Mouse (Mus musculus) kidney, adult 9 months (tissue): ENCODE measurements around the gene Gm49361.
"Not testable (repeated sequence)": the region's sequence is repeated elsewhere in the genome, so short reads cannot be mapped to it uniquely, and the experiment has no call there.

Experiments
- DNase-seq: peaks from one replicate; pipeline ENCODE4 v3.0.0; 2022

Gm49361 gene

GRCm38 (mm10) chr14:57746001-57746771, at the start of gene Gm49361:
Gene Gm49361 (minus strand): TSS chr14:57746103.
- peak; percentile 96 for DNase-seq

DNA sequence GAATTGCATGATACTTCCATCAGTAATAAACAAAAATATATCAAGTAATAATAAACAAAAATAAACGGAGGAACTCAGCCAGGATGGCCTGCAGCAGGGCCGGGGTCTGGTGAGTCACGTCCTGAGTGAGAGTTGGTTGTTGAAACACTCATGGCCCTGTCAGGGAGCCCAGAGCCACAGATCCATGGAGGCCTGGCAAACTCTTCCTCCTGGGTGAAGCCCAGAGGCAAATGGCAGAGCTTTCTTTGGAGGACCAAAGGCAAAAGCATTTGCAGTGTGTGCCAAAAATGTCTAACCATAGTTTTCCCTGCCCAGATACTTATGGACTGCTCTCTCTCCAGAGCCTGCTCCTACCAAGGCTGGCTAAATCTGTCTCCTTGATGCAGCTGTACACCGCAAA, 45.3 kb upstream of the Gm49361 start:
- no peak for DNase-seq

GRCm38 (mm10) chr14:57789759-57790158, 43.9 kb upstream of the Gm49361 start:
- DNase-seq: no peak

GRCm38 (mm10) chr14:57789311-57789710, 43.4 kb upstream of the Gm49361 start:
- DNase-seq: no peak

GRCm38 (mm10) chr14:57787406-57787805, 41.5 kb upstream of the Gm49361 start:
- no peak for DNase-seq

DNA sequence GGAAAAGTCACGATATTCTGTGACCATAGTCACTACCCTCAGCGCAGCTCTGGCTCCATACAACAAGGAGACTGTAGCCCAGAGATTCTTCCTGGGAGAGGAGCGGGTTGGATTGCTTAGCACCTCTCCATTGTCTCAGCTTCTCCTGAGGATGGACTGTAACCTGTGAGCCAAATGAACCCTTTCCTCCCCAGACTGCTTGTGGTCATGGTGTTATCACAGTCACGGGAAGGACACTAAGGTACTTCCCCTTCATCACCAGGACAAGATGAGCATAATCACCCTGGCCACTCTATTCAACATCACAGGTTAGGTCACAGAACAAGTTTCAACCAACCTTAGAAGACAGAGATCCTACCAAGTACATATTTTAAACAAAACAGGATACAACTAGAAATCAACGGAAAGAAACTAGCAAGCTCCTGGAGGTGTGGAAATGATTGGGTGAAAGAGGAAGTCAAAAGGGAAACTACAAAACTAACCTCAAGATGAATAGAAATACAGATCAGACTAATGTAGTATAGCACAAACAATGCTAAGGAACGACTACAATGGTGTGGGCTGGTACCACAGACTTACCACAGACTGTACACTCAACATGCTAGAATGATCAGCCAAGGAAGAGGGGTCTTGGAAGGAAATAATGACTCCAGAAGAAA, 26.4 kb upstream of the Gm49361 start:
- DNase-seq: no peak

GRCm38 (mm10) chr14:57769102-57769501, 23.2 kb upstream of the Gm49361 start:
- DNase-seq: peak; percentile 18

- DNase-seq: peak; percentile 17
Measured at GRCm38 (mm10) chr14:57760447-57761412, 14.8 kb upstream of the Gm49361 start.

- no peak for DNase-seq
Measured at GRCm38 (mm10) chr14:57758237-57758636, 12.3 kb upstream of the Gm49361 start, which contains the start of gene Lats2. Gene Lats2 (minus strand): TSS chr14:57758388.

GRCm38 (mm10) chr14:57756094-57756493, 10.2 kb upstream of the Gm49361 start:
- no peak for DNase-seq

GRCm38 (mm10) chr14:57755661-57756060, 9.8 kb upstream of the Gm49361 start:
- no peak for DNase-seq

DNA sequence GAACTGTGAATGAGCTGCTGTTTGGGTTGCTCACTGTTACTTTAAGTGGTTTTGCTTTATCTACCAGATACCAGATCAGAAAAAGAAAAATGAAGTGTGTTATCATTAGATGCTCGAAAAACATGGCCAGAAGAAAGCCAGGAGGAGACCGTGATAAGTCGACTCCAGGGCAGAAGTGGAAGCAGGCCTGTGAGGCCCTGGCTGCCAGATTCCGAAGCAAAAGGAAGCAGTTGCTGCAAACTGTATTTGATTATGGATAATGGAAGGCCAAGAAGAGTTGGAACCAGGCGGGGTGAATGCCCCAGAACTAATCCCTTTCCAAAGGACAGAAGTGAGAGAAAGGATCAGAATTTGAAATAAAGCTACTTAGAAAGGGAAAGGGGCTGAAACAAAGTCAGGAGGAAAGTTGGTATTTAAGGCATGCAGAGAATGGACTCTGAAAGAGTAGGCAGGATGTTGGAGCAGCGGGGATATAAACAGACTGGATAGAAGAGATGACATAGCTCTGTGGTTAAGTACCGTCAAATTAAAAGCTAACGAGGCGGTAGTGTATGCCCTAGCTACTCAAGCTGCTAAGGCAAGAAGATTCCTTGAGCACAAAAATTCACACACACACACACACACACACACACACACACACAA, 7.6 kb upstream of the Gm49361 start:
- DNase-seq: no peak

DNA sequence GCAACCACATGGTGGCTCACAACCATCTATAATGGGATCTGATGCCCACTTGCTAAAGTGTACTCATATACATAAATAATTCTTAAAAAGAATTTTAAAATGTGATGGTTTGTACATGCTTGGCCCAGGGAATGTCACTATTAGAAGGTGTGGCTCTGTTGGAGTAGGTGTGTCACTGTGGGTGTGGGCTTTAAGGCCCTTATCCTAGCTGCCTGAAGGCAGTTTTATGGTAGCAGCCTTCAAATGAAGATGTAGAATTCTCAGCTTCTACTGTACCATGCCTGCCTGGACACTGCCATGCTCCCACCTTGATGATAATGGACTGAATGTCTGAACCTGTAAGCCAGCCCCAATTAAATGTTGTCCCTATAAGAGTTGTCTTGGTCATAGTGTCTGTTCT, 5.1 kb upstream of the Gm49361 start:
- DNase-seq: not testable (repeated sequence)

DNA sequence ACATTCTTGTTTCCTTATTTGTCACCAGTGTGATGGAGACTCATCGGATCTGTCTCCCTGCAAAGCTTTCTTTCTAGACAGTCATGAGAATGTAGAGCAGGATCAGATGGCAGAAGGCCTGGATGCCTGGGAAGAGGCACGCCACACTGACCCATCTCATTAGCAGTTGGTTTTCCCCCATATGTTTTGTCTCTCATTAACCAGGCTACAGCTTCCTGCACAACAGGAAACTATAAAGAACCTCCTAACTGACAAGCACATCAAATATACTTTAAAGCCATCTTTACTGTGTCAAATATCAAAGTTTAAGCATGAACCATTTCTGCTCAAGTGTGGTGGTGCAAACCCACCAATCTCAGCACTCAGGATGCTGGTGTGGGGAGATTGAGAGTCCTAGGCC, 3.6 kb upstream of the Gm49361 start:
- DNase-seq: no peak

DNA sequence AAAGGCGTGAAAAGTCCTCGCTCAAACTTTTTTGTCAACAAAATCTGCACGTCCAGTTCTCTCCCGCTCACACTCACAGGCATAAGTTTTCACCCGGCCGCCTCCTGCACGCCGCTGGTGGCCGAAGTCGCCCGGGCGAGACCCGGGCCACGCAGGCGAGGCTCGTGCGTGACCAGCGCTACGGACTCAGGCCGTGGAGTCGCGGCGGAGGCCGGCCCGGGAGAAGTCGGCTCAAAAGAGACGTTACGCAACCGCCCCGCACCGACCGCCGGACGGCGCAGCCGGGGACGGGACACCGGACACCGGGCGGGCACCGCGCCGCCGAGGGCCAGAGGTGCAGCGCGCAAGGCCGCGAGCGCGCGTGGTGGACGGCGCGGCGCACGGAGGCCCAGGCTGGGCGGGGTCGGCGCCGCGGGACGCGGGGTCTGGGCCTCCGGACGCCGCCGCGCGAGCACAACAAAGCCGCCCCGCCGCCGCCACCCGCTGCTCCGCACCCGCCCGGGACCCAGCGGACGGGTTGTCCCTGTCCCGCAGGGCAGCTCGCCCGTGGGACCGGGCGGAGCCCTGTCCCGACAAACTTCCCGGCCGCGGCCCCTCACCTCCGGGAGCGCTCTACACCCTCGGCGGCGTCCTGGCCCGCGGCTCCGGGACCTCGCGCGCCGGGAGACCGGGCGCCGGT, 473 bp downstream of the Gm49361 start:
- peak; percentile 62 for DNase-seq

DNA sequence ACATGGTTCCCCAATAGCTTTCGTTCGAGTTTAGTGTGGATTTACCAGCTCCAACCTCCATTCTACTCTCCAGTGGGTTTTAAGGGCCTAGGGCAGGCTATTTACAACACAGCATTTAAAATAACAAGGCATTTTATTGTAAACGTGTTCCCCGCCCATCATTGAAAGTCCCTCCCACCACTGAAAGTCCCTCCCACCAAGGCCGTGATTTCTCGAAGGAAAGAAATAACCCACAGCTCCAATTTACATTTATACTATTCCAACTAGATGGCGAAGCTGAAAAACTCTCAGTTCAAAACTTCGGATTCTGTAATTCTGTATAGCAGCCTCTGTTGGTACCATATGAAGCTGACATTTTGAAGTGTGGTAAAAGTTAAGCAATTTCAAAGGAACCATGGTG, 1.4 kb downstream of the Gm49361 start:
- DNase-seq: peak; percentile 50

DNA sequence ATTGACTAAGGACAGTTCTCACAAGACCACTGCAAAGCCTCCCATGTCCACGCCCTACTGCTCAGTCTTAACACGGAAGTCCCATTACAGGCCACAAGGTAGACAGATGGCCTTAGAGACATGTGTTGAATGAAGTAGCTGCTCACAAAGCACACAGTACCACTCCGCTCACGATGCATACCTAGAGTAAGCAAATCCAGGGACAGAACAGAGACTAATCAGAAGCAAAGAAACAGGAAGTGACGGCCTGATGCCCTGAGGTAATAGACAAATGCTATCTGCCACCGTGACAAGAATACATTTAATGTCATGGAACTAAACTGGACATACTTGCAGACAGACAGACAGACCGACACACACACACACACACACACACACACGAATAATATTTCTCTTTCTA, 5.3 kb downstream of the Gm49361 start:
- no peak for DNase-seq

GRCm38 (mm10) chr14:57737089-57737488, 8.8 kb downstream of the Gm49361 start:
- no peak for DNase-seq

- no peak for DNase-seq
Measured at GRCm38 (mm10) chr14:57736141-57736540, 9.8 kb downstream of the Gm49361 start.

DNA sequence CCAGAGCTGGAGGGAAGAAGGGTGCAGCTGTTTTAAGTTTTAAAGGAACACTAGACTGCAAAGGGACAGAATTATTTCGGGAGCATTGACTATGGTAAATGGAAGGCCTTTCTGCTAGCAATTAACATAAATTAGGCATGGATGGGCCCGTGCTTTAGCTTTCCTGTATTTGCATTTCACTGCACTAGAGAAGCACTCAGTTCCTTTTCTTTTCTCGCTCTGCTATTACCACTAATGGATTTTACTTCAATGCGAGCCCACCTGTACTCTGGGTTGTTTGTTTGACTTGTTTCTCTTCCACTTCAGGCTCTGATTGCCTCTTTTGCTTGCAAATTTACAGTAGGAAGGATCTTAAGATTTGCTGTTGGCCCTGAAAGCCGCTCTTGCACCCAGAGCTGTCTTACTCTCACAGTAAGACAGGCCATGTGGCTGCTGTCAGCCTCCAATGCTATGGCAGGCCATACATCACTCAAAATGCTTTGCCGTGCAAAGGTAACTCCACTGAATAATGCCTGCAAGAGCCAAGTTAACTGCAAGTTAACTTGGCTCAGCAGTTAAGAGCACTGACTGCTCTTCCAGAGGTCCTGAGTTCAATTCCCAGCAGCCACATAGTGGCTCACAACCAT, 13.1 kb downstream of the Gm49361 start:
- DNase-seq: no peak

- DNase-seq: peak; percentile 82
Measured at GRCm38 (mm10) chr14:57730527-57730926, 15.4 kb downstream of the Gm49361 start.
